Mouse (Mus musculus) embryonic fibroblast, embryonic 13.5 days (primary cell): ENCODE measurements at regions not wholly inside any gene's neighbourhood (a gene's known extent, or its start where the extent isn't known, plus 50 kb on each side); places are given as distances from the start of the nearest gene placed in this dataset.

Source experiments
- CTCF ChIP-seq: IDR thresholded peaks from 2 replicates; pipeline ENCODE4 v1.5.1; 2011; ENCODE audit warnings: mild to moderate bottlenecking, control low read depth, low read length, moderate library complexity, borderline replicate concordance; ENCODE audit not compliant: insufficient read depth
- POLR2A ChIP-seq: IDR thresholded peaks from 2 replicates; pipeline ENCODE4 v1.6.1; 2011; ENCODE audit warnings: low read depth, mild to moderate bottlenecking, control low read depth, low read length, moderate library complexity

GRCm38 (mm10) chr8:30233266-30233665, 2785.8 kb downstream of the Poteg start:
- TF ChIP-seq POLR2A = no peak
- no peak for TF ChIP-seq CTCF
